Mouse (Mus musculus) heart, postnatal 0 days (tissue): Measurements from ENCODE around the gene Sfswap.

Experiments used
- CTCF ChIP-seq: IDR thresholded peaks from 2 replicates; pipeline ENCODE4 v1.5.1; 2016; ENCODE audit warnings: antibody characterized with exemption, control low read depth, low read depth
- EP300 ChIP-seq: IDR thresholded peaks from 2 replicates; pipeline ENCODE4 v1.6.1; 2016; ENCODE audit warnings: antibody characterized with exemption, low read depth

DNA sequence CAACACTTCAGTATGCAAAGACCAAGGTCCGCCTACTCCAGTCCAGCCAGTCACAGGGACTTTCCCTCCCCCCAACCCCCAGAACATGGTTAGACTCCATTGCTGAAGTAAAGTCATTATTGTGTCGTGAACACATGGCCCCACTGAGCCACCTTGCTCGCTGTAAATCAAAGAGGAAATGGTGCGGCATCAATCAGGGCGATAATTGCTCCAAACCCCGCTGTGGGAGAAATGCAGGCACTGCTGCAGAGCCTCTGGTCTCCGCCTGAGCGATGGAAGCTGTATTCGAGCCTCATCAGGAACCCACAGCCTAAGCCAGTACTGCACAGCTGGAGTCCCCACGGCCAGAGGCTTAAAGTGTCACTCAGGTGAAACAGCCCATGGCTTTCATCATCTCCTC lies 11.1 kb upstream of the Sfswap start:
- no peak for TF ChIP-seq CTCF
- no peak for TF ChIP-seq EP300
